Mouse (Mus musculus) embryo, embryonic 10.5 days (tissue): ENCODE measurements at regions not wholly inside any gene's neighbourhood (a gene's known extent, or its start where the extent isn't known, plus 50 kb on each side); places are given as distances from the start of the nearest gene placed in this dataset.
A peak's percentile ranks its signal among the peaks of the same experiment; 100 is the strongest.

Source experiments
- DNase-seq: peaks from one replicate; pipeline ENCODE4 v3.0.0-alpha.2; 2015; ENCODE audit warnings: low spot score

DNA sequence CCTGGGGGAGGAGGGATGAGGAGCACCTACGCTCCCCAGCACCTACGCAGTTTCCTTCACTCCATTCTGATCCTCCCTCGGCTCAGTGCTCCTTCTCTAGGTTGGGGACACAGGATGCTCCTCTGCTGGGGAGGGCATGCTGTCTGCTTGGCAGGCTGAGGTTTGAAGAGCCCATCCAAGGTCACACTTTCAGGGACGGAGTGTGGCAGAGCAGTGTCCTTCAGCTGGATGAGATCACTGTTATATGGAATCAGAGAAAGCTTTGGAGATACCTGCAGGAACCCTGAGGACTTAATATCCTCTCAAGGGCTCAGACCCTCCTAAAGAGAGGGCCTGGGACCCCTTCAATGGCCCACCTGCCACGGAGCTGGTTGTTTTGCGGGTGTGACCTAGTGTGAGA, 60.5 kb downstream of the Klhdc7a start:
- no peak for DNase-seq

DNA sequence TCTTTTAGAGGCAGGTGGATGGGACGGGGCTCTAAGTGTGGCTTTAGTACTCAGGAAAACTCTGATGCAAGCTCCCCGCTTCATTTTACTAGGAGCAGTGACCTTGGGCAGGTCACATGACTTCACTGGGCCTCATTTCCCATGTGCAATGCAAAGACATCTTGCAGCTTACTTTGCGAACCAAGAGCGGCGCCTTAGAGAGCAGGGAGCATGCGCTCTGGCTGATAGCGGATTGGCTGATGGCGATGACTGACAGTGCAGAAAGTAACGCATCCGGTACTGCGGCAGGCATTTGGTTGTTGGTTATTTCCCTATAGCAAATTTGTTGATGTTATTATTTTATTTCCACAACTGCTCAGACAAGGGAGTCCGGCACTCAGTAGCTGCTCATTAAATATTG, 61.6 kb downstream of the Klhdc7a start:
- DNase-seq, result no peak

GRCm38 (mm10) chr4:139905093-139905783, 62.6 kb downstream of the Klhdc7a start:
- DNase-seq, result peak; percentile 30

- no peak for DNase-seq
Measured at GRCm38 (mm10) chr4:139899960-139900359, 66.6 kb upstream of the Pax7 start.

DNA sequence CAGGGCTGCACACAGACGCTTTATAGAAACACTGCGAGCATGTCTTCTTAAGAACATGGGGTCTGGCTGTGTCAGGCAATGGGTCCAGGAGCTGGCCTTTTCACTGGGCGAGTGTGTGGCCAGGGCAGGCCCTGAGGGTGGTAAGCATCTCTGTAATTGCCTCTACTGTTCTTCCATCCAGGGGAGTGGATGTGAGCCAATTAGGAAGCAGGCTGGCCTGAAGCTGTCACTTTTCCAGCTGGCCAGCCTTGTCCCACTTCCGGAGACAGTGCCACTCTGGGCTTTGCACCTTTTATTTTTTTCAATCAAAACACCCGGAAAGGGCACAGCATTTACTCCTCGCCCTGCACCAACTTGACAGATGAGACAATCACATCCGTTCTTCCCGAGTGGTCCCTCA, 66.1 kb upstream of the Pax7 start:
- no peak for DNase-seq

DNA sequence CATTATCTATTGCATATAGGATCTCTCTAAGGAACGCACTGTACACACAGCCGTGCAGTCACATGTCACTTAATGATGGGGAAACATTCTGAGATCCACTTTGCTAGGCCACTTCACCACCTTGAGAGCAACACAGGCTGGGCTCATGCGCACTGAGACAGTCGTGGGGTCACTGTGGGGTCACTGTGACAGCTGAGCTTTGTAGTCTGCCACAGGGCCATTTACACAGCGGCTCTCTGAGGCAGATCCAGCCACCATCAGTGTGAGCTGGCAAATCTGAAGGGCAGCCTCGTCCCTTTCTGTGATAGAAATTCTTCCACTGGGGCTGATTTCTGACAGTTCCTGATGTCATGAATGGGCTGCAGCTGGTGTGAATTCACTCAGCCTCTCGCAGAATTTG, 59.4 kb upstream of the Pax7 start:
- DNase-seq, result peak; percentile 51

- no peak for DNase-seq
Measured at GRCm38 (mm10) chr4:139889013-139889412, 55.7 kb upstream of the Pax7 start.
